Mouse (Mus musculus) G1E (cell line): ENCODE results near the gene Gm21887.
"Not testable (repeated sequence)": the region's sequence is repeated elsewhere in the genome, so short reads cannot be mapped to it uniquely, and the experiment has no call there.

Experiments used
- CTCF ChIP-seq: IDR thresholded peaks from 2 replicates; pipeline ENCODE4 v1.5.1; 2012; ENCODE audit warnings: low read depth, low read length, inconsistent platforms, mixed read lengths
- GATA1 ChIP-seq: IDR thresholded peaks from 2 replicates; pipeline ENCODE4 v1.6.1; 2012; ENCODE audit warnings: borderline replicate concordance, low read length, inconsistent platforms, mixed read lengths
- GATA2 ChIP-seq: IDR thresholded peaks from 2 replicates; pipeline ENCODE4 v1.6.1; 2012; ENCODE audit warnings: low read depth, low read length, inconsistent platforms, borderline replicate concordance
- POLR2AphosphoS5 ChIP-seq: IDR thresholded peaks from 2 replicates; pipeline ENCODE4 v1.6.1; 2012; ENCODE audit warnings: low read depth, low read length, inconsistent platforms; ENCODE audit not compliant: insufficient replicate concordance
- TAL1 ChIP-seq: conservative IDR thresholded peaks from 2 replicates; pipeline ENCODE4 v1.6.1; 2012; ENCODE audit warnings: low read depth, low read length, inconsistent platforms, mixed read lengths

DNA sequence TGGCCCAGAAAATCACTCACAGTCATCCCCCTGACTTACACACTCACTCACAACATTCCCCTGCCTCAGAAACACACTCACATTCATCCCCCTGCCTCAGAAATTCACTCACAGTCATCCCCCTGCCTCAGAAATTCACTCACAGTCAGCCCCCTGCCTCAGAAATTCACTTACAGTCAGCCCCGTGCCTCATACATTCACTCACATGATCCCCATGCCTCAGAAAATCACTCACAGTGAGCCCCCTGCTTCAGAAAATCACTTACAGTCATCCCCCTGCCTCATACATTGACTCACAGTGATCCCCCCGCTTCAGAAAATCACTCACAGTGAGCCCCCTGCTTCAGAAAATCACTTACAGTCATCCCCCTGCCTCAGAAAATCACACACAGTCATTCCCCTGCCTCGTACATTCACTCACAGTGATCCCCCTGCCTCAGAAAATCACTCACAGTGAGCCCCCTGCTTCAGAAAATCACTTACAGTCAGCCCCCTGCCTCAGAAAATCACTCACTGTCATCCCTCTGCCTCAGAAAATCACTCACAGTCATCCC lies 2.7 kb upstream of the Gm21887 start:
- not testable (repeated sequence) for TF ChIP-seq CTCF, POLR2AphosphoS5, GATA1, TAL1, GATA2
